Mouse (Mus musculus) bone marrow, adult 2 months (tissue): Measurements from ENCODE around the gene Ipo13.

Experiments
- CTCF ChIP-seq: fragments of 200-500 bp; IDR thresholded peaks from 2 replicates; pipeline ENCODE4 v1.5.1; 2011; ENCODE audit warnings: low read length, control low read depth; ENCODE audit not compliant: control insufficient read depth, insufficient read depth
- POLR2A ChIP-seq: fragments of 200-500 bp; IDR thresholded peaks from 2 replicates; pipeline ENCODE4 v1.6.1; 2011; ENCODE audit warnings: low read depth, mild to moderate bottlenecking, control low read depth, low read length, borderline replicate concordance; ENCODE audit not compliant: control insufficient read depth

- peak; percentile 66 for TF ChIP-seq CTCF
- no peak for TF ChIP-seq POLR2A
These were observed 47.0 kb downstream of the Ipo13 start for GRCm38 (mm10) chr4:117867823-117868222.
